Mouse (Mus musculus): Measurements from ENCODE around the gene Rassf6. TPM values are rescaled to one million over a fixed set of nuclear protein-coding genes. Genes with fewer than 3 reads are reported as not detected.
"Not testable (repeated sequence)": the region's sequence is repeated elsewhere in the genome, so short reads cannot be mapped to it uniquely, and the experiment has no call there.

Rassf6 gene
- total and polyA plus RNA-seq, 2 experiments from 2014 or later: 0.41 to 0.65 TPM

DNA sequence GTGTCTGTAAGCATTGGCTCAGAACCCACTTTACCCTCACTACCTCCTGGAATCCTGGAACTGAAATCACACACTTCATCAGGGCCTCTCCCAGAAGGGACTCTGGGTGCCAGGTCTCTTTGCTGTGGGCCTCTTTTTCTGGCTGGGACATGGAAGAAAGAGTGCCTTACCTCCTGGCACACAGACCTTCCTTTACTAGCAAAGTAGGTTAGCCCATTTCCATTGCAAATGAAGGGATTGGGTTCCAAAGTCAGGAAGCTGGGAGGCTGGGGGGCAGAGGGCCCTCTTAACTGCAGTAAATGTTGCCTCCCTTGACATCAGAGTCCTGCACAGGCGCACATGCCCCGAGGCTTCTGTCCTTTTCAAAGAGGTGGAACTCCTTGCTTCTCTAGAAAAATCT lies 17.2 kb downstream of the Rassf6 start:
- WGBS: 69% methylated on average over 2 of the region's 2 CpGs
- no peaks in the 10 kb centered on the region for H3K36me3 ChIP-seq (replicated peaks; ENCODE audit: control insufficient read depth, insufficient read depth, low read length)
- H3K27me3 ChIP-seq (ENCODE audit: control insufficient read depth, insufficient read depth, low read length): no peaks in the 10 kb centered on the region
- H3K4me3 ChIP-seq (ENCODE audit: low read depth, low read length): no peak overlapping the region
- H3K9ac ChIP-seq (replicated peaks; ENCODE audit: low read depth, low read length): no peak overlapping the region
- no peak for ATAC-seq (ENCODE audit: insufficient read depth, low read depth)
- DNase-seq (ENCODE audit: low spot score): no peak
- H3K4me2 ChIP-seq (ENCODE audit: low read depth, low read length): no peak overlapping the region
- no peaks in the 10 kb centered on the region for H3K9me3 ChIP-seq (replicated peaks; ENCODE audit: control insufficient read depth, low read length)
- no peak overlapping the region for H3K27ac ChIP-seq (ENCODE audit: low read depth)
- TF ChIP-seq EP300 (IDR thresholded peaks at IDR 0.05; ENCODE audit: low read depth): no peak
- TF ChIP-seq CTCF (IDR thresholded peaks at IDR 0.05; ENCODE audit: low read depth): no peak
- H3K4me1 ChIP-seq (ENCODE audit: control insufficient read depth, insufficient read depth): no peaks in the 10 kb centered on the region

DNA sequence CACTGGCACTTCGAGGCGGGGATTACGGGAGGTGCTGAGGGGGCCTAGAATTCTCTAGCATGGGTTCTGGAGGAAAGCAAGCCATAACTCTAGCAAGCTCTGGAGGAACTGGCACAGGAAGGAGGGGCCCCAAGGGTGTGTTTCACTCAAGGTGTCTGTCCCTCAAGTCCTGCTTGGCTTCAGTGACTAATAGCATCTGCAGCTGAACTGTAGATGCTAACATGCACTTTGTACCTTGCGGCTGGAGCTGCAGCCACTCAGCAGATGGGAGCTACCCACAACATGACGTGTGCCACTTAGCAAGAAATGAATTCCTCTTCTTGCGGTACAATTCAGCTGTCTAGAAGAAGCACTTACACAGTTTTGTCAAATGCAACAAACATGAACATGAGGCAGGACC lies 18.7 kb downstream of the Rassf6 start:
- no peaks in the 10 kb centered on the region for H3K27me3 ChIP-seq (ENCODE audit: control insufficient read depth, insufficient read depth, low read length)
- no peak for TF ChIP-seq CTCF (IDR thresholded peaks at IDR 0.05; ENCODE audit: low read depth)
- no peak for TF ChIP-seq EP300 (IDR thresholded peaks at IDR 0.05; ENCODE audit: low read depth)
- no peak overlapping the region for H3K4me3 ChIP-seq (ENCODE audit: low read depth, low read length)
- H3K9me3 ChIP-seq (replicated peaks; ENCODE audit: control insufficient read depth, low read length): no peaks in the 10 kb centered on the region
- DNase-seq (ENCODE audit: low spot score) (no peak), ATAC-seq (ENCODE audit: insufficient read depth, low read depth) (no peak)
- no peaks in the 10 kb centered on the region for H3K36me3 ChIP-seq (replicated peaks; ENCODE audit: control insufficient read depth, insufficient read depth, low read length)
- no peaks in the 10 kb centered on the region for H3K4me1 ChIP-seq (ENCODE audit: control insufficient read depth, insufficient read depth)
- H3K27ac ChIP-seq (ENCODE audit: low read depth): no peak overlapping the region
- H3K9ac ChIP-seq (replicated peaks; ENCODE audit: low read depth, low read length): no peak overlapping the region
- no peak overlapping the region for H3K4me2 ChIP-seq (ENCODE audit: low read depth, low read length)
- 87% methylated on average over 6 of the region's 6 CpGs for WGBS

DNA sequence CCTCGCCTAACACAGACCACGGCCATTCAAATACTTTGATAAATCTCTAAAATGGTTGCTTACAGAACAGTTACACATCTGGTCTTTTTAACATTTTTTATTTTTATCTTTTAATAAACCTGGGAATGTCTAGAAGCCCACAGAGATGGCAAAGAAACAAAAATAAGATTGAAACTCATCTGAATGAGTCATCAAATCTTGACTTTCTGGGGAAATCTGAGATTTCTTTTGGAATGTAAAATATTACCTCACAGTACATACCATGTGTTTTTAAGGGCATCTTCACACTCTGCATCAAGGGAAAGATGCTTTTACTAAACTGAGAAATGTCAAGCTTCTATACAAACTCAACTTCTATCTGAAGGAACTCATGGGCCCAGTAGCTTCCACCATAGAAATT lies 19.1 kb downstream of the Rassf6 start:
- Histone ChIP-seq H3K36me3 (replicated peaks; ENCODE audit: control insufficient read depth, insufficient read depth, low read length) (no peaks in the 10 kb centered on the region), H3K9ac (replicated peaks; ENCODE audit: low read depth, low read length) (no peak overlapping the region), H3K9me3 (replicated peaks; ENCODE audit: control insufficient read depth, low read length) (no peaks in the 10 kb centered on the region), H3K4me3 (ENCODE audit: low read depth, low read length) (no peak overlapping the region), H3K27ac (ENCODE audit: low read depth) (no peak overlapping the region), H3K27me3 (ENCODE audit: control insufficient read depth, insufficient read depth, low read length) (no peaks in the 10 kb centered on the region), H3K4me2 (ENCODE audit: low read depth, low read length) (no peak overlapping the region), H3K4me1 (ENCODE audit: control insufficient read depth, insufficient read depth) (no peaks in the 10 kb centered on the region)
- TF ChIP-seq CTCF (IDR thresholded peaks at IDR 0.05; ENCODE audit: low read depth): no peak
- TF ChIP-seq EP300 (IDR thresholded peaks at IDR 0.05; ENCODE audit: low read depth): no peak
- DNase-seq (ENCODE audit: low spot score): no peak
- WGBS: 82% methylated on average over 2 of the region's 2 CpGs
- ATAC-seq (ENCODE audit: insufficient read depth, low read depth): no peak

DNA sequence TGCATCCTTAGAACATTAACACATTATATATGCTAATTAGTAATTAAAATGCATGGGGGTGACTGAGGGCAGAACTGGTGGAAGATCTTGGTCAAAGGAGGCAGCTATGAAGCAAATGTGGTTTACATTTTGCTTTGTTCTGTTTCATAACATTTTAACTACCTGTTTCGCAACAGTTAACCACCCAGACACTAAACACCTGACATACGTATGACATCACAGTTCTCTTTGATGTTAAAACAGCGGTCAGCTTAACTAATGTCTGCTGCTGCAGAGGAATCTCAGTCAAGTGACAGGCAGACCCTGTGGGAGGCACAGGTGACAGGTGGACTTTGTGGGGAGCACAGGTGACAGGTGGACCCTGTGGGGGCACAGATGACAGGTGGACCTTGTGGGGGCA lies 22.6 kb downstream of the Rassf6 start:
- TF ChIP-seq CTCF (IDR thresholded peaks at IDR 0.05; ENCODE audit: low read depth) (no peak), EP300 (IDR thresholded peaks at IDR 0.05; ENCODE audit: low read depth) (no peak)

DNA sequence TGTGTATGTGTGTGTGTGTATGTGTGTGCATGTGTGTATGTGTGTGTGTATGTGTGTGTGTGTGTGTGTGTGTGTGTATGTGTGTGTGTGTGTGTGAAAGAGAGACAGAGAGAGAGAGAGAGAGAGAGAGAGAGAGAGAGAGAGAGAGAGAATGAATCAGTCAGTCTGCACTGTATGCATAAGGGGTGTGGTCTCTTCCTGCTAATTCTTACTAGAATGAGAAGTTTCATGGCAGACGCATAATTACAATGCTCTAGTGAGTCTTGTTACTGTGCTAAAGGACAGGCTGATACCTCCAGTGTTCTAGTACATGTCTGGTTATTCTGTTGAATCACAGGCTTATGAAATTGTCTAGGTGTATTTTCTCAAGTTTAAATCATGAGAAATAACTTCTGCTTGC lies 27.7 kb downstream of the Rassf6 start:
- DNase-seq (ENCODE audit: low spot score); ATAC-seq (ENCODE audit: insufficient read depth, low read depth); H3K4me2 ChIP-seq (ENCODE audit: low read depth, low read length); H3K4me1 ChIP-seq (ENCODE audit: control insufficient read depth, insufficient read depth); H3K9ac ChIP-seq (replicated peaks; ENCODE audit: low read depth, low read length); H3K9me3 ChIP-seq (replicated peaks; ENCODE audit: control insufficient read depth, low read length); H3K36me3 ChIP-seq (replicated peaks; ENCODE audit: control insufficient read depth, insufficient read depth, low read length); H3K4me3 ChIP-seq (ENCODE audit: low read depth, low read length); H3K27ac ChIP-seq (ENCODE audit: low read depth); H3K27me3 ChIP-seq (ENCODE audit: control insufficient read depth, insufficient read depth, low read length): not testable (repeated sequence)
- 80% methylated on average over 1 of the region's 1 CpGs for WGBS

More for the DNA sequence above, 22.6 kb downstream of the Rassf6 start:
- no peaks in the 10 kb centered on the region for H3K9me3 ChIP-seq (replicated peaks; ENCODE audit: control insufficient read depth, low read length)
- H3K27me3 ChIP-seq (ENCODE audit: control insufficient read depth, insufficient read depth, low read length): no peaks in the 10 kb centered on the region
- 90% methylated on average over 3 of the region's 3 CpGs for WGBS
- no peak overlapping the region for H3K27ac ChIP-seq (ENCODE audit: low read depth)
- no peak for ATAC-seq (ENCODE audit: insufficient read depth, low read depth)
- H3K36me3 ChIP-seq (replicated peaks; ENCODE audit: control insufficient read depth, insufficient read depth, low read length): no peaks in the 10 kb centered on the region
- H3K4me3 ChIP-seq (ENCODE audit: low read depth, low read length): no peak overlapping the region
- no peak for DNase-seq (ENCODE audit: low spot score)
- no peaks in the 10 kb centered on the region for H3K4me1 ChIP-seq (ENCODE audit: control insufficient read depth, insufficient read depth)
- no peak overlapping the region for H3K4me2 ChIP-seq (ENCODE audit: low read depth, low read length)
- H3K9ac ChIP-seq (replicated peaks; ENCODE audit: low read depth, low read length): no peak overlapping the region

DNA sequence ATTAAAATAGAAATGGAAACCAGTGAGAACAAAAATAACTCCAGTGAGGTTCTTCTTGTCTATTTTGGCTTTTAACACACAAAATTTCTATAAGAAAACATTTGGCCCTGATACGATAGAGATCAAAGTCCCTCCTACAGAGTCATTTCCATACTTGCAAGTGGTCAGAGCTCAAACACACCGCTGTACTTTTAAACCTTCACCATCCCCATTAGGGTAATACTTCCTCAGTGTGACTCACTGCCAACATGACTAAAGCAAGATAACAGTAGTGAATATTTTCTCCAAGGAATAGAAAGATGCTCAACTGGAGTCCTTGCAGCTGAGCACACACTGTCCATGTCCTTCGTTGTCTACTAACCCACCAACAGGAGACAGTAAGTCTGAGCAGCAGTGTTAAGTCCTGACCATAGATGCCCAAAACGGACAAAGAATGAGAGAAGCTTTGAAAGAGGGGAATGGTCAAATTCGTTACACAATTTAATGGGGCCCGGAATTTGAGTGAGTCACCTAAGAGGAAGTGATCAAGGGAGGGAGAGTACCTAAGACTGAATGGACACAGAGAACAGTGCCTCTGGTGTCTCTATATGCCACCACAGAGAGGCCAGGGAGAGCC lies 28.4 kb downstream of the Rassf6 start:
- Histone ChIP-seq H3K4me2 (ENCODE audit: low read depth, low read length) (no peak overlapping the region), H3K36me3 (replicated peaks; ENCODE audit: control insufficient read depth, insufficient read depth, low read length) (no peaks in the 10 kb centered on the region), H3K4me1 (ENCODE audit: control insufficient read depth, insufficient read depth) (no peaks in the 10 kb centered on the region), H3K9me3 (replicated peaks; ENCODE audit: control insufficient read depth, low read length) (no peaks in the 10 kb centered on the region), H3K27me3 (ENCODE audit: control insufficient read depth, insufficient read depth, low read length) (no peaks in the 10 kb centered on the region), H3K27ac (ENCODE audit: low read depth) (no peak overlapping the region), H3K4me3 (ENCODE audit: low read depth, low read length) (no peak overlapping the region), H3K9ac (replicated peaks; ENCODE audit: low read depth, low read length) (no peak overlapping the region)
- ATAC-seq (ENCODE audit: insufficient read depth, low read depth): no peak
- TF ChIP-seq EP300 (IDR thresholded peaks at IDR 0.05; ENCODE audit: low read depth) (no peak), CTCF (IDR thresholded peaks at IDR 0.05; ENCODE audit: low read depth) (no peak)
- WGBS: 73% methylated on average over 6 of the region's 6 CpGs
- no peak for DNase-seq (ENCODE audit: low spot score)
